ENCODE assay signal across 8 mouse cellular contexts in genomic region chr6:53319543-53320325, GRCm38 (mm10). TPM values are rescaled to one million over a fixed set of nuclear protein-coding genes. Genes with fewer than 3 reads are reported as not detected.
DNase-seq lines count a peak whose midpoint lies in the region; ATAC-seq lines count a peak whose summit lies in the region.

No protein-coding gene starts in this region.

- no peak overlapping the region for H3K4me3 ChIP-seq in midbrain, embryonic 16.5 days (ENCODE audit: low read depth, low read length)

- no peak overlapping the region for H3K9ac ChIP-seq in midbrain, embryonic 16.5 days (ENCODE audit: low read depth, low read length)

- no peak overlapping the region for H3K4me2 ChIP-seq in midbrain, embryonic 16.5 days (ENCODE audit: low read length)

- no peak for ATAC-seq in midbrain, embryonic 16.5 days
- ATAC-seq in megakaryocyte-erythroid progenitor cell, adult 5-6 weeks (replicated peaks; ENCODE audit: low FRiP score, low TSS enrichment, poor library complexity, severe bottlenecking), result no peak

- H3K4me1 ChIP-seq in midbrain, embryonic 16.5 days (ENCODE audit: control insufficient read depth, insufficient read depth, low read length), result no peaks in the 10 kb centered on the region

- peak; percentile 11 for DNase-seq in layer of hippocampus, adult 11-12 months (ENCODE audit: low spot score)
- no peak for DNase-seq in layer of hippocampus, adult 9-10 months (ENCODE audit: low spot score)
- DNase-seq in cerebellum, postnatal 14 days, result peak; percentile 54 to 61
- DNase-seq in gastrocnemius, postnatal 36 days, result peak; percentile 46 to 57
- DNase-seq in lung, postnatal 4 days, result peak; percentile 9 to 45
- no peak for DNase-seq in neural tube, embryonic 10.5 days (ENCODE audit: extremely low spot score, low spot score)

- H3K9me3 ChIP-seq in midbrain, embryonic 16.5 days (replicated peaks; ENCODE audit: control insufficient read depth, low read length, poor library complexity, severe bottlenecking), result no peaks in the 10 kb centered on the region

- WGBS in midbrain, embryonic 16.5 days, result 75% methylated on average over 17 of the region's 17 CpGs

- no peaks in the 10 kb centered on the region for H3K27me3 ChIP-seq in midbrain, embryonic 16.5 days (ENCODE audit: control insufficient read depth, insufficient read depth, low read depth, low read length)

- no peak overlapping the region for H3K27ac ChIP-seq in midbrain, embryonic 16.5 days (ENCODE audit: low read length)

- intact Hi-C loops in gastrocnemius, postnatal 36 days (cut with DNase I), result no loop called here

- H3K36me3 ChIP-seq in midbrain, embryonic 16.5 days (ENCODE audit: control insufficient read depth, insufficient read depth, low read length), result no peaks in the 10 kb centered on the region

RNA-seq across cellular contexts. Expression of gene Creb5, which starts 32.7 kb away (rescaled TPM):
- 1 to 10 TPM; 7.1 to 7.8 TPM for total RNA-seq in gastrocnemius, postnatal 36 days (2021)
- polyA plus RNA-seq in midbrain, embryonic 16.5 days (2015; fragmentation: Nextera tagmentation; extraction: Ambion mirVana), result 2.5 and 3.7 TPM in 2 replicates
- not detected in 2 replicates for total RNA-seq in megakaryocyte-erythroid progenitor cell, adult 5-6 weeks (2014; fragmentation: Nextera tagmentation)
- total RNA-seq in megakaryocyte-erythroid progenitor cell, adult 5-6 weeks (2017), result not detected in 2 replicates

Comparison
In these comparisons a context has a peak if more than half of its experiments do, and no peak if none do; other contexts are left out.
1. DNase-seq: peak in layer of hippocampus, adult 11-12 months (single experiment), cerebellum, postnatal 14 days (2 of 2), gastrocnemius, postnatal 36 days (2 of 2) and lung, postnatal 4 days (2 of 2); none in layer of hippocampus, adult 9-10 months (single experiment) and neural tube, embryonic 10.5 days (single experiment).
2. RNA of gene Creb5, which starts 32.7 kb away (total RNA-seq): 7.1 to 7.8 TPM in gastrocnemius, postnatal 36 days; not detected in megakaryocyte-erythroid progenitor cell, adult 5-6 weeks; every median in the first group is over 4 times any median in the second.